Mouse (Mus musculus): ENCODE results near the gene Acot1.

Acot1 gene

GRCm38 (mm10) chr12:84064621-84065020 is 55.3 kb downstream of the Acot1 start:
- DNase-seq = peak; percentile 71 to 78

DNA sequence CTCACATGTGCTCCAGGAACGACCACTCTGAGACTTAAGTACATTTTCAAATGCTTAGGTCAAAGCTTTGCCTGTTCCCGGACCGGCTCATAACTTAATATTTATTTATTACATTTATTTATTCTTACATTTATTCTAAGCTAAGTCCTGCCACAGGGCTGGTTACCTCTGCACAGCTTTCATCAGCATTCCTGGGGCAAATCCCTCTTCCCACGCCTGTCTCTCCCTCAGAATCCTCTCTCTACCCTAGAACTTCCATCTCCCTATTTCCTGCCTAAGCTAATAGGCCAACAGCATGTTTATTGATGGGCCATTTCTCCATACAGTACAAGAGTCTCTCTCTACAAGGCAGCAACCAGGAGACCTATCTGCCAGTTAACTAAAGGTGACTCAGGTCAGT is 58.5 kb downstream of the Acot1 start:
- DNase-seq = no peak

Measured in kidney, postnatal 36 days (tissue).